Mouse (Mus musculus) lung, postnatal 10 days (tissue): ENCODE data around the gene Itga5.

Experiments
- DNase-seq: peaks from one replicate; pipeline ENCODE4 v3.0.0; 2021

The Itga5 gene

DNA sequence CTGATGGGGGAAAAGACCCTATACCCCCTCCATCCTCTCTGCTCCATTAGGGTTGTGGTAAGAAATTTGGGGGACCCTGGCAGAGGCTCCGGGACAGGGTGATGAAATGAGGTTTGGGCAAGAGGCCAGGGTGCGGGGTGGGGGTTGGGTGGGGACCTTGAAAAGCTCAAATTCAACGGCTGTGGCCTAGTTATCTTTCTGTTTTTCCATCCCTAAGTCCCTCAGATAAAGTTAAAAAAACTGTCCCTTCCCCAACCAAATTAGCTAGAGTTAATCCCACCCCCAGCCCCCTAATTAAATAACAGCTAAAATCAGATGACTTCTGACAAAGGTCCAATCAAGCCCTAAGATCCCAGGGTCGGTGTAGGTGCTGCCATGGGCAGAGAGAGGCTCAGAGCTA, 1.8 kb downstream of the Itga5 start:
- DNase-seq: no peak

DNA sequence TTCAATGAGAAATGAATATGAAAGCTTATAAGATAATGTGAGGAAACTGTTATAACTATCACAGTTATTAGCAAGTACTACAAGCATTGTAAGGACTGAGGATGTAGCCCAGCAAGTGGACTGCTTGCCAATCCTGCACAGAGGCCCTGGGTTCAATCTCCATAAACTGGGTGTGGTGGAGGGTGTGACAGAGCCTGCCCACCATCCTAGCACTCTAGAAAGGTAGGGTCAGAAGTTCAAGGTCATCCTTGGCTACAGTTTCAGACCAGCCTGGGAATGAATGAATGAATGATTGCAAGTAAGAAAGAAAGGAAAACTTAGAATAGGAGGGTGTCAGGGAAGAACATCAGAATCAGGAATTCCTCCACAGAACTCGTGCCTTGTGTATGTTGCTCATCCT, 2.8 kb downstream of the Itga5 start:
- DNase-seq: no peak

DNA sequence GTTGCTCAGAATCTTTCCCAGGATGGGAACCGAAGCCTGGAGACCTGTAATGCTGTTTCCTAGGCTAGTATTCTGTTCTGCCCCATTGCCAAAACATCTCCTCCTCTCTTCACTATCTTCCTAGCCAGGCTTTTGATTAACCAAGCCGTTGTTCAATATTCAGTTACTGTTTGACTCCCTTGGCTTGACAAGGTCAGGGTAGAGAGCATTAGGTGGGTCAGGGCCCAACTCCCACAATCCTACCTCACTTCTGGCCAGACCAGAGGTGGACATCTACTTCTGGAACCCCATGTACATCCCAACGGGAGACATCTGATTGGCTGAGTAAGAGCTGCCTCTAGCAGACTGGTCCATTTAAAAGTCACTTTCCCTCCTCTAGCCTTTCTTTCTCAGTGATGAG, 3.6 kb downstream of the Itga5 start:
- no peak for DNase-seq

DNA sequence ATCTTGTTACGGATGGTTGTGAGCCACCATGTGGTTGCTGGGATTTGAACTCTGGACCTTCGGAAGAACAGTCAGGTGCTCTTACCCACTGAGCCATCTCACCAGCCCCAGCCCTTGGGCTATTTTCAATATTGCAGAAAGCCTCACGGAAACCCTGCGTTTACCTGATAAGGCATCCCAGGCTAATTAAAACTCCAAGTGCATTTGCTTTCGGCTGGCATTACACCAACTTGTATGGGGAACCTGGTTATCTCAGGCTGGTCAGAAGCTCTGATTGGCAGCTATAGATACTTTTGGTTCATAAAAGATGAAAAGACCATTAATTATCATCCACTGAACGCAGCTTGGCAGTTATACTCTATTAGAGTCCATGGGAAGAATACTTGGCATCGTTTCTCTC, 4.2 kb downstream of the Itga5 start:
- DNase-seq: no peak

DNA sequence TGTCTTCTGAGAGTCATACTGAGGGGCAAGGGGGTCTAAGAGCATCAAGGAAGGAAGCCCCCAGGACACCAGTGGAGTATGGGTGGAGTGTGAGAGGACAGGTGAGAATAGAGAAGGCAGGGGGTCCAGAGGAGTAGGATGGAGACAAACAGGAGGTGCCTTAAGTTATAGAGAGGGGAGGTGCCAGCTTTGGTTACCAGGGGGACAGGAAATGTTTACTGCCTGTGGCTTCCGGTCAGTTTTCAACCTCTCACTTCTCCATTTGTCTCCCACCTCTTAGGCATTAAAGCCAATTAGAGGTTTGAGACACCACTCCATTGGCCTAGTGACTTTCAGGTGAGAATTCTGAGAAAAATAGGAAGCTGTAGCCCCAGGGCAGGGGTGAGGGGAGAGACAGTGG, 5.3 kb downstream of the Itga5 start:
- no peak for DNase-seq

DNA sequence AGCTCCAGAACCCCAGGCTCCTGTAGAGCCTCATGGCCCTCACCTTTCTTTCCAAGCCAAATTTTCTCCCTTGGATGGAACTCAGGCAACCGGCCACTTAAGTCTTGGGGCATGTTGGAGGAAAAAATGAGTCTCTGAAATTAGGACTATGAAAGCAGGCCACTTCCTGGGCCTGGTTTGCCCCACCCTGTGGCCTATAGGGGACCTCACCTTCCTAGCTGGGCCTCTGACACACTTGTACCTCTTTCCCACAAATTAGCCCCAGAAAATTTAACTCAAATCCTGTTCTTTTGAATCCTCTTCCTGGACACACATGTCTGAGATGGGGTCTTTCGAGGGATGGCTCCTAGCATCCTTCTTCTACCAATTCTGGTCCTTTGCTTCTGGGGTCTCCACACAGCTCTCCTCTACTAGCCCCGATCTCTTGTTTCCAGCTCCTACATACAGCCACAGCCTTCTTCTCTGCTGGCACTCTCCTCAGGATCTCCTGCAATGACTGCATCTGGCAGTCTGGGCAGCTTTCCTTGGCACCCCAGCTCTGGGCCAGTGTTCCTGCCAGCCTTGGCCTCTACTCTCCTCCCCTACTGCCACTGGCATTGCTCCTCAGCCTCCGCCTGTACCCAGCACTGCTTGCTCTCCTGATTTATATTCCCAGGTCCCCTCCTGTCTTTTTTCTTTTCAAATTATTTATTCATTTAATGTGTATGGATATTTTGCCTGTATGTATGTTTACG, 6.5 kb downstream of the Itga5 start:
- DNase-seq: no peak

DNA sequence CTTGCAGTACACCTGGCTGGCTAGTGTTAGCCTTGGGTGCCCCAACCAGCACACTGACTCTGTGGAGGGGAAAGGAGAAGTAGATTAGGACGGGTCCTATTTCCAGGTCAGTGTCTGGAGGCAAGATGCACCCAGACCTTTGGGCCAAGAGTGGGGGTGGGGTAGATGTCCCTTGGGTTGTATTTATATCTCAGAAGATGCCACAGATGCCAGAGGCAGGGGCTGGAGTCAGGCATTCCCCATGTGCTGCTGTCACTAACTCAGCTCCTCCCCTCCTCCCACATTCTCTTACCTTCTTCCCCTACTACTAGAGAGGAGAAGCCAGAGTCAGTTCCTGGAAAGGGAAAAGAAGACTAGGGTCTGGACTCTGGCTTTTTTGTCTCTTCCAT, 7.4 kb downstream of the Itga5 start:
- no peak for DNase-seq

DNA sequence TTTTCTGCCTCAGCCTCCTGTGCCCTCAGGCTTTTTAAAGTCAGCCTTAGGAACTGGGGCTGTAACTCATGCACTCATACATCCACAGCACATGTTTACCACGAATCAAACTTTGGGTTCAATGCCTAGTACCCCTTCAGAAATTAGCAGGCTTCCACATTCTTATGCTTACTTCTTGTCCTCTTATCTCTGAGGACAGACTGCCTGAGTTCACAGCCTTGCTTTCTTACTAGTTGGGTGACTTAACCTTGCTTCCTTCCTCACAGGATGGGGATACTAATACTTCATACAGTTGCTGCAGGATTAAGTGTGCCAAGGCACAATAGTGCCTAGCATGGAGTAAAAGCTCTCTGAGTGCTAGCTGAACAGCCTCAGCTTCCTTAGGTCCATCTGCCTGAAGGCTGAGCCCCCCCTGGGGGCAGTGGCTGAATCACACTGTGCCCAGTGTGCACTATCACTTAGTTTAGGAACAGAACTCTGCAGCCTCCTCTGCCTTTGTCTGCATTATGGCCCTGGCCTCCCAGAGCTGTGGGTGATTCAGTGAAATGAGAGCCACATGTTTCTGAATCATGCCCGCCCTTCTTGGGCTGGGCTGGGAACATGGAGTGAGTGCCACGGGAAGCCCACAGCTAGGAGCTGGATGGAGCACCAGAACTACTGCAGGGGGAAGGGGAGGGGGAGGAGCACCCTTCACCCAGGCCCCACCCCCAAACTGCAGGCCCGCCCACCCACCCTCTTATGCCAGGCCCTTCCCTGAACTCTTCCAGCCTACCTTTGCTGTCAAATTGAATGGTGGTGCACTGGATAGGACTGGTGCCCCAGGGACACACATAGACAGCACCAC, 8.1 kb downstream of the Itga5 start:
- DNase-seq: no peak

DNA sequence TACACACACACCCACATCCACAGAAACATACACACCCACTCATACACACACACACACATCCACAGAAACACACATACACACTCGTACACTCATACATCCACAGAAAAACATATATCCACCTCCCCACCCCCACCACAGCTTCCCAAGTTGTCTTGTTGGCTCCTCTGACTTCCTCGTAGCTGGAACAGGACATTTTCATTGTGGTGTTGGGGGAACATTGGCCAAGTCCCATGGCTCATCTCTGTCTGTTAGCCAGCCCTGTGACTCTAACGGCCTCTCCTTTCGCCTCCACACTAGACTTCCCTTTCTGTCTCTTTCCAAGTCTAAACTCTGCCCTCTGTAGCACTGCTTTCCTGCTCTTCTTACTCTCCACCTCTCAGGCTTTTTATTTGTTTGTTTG, 8.7 kb downstream of the Itga5 start:
- no peak for DNase-seq

DNA sequence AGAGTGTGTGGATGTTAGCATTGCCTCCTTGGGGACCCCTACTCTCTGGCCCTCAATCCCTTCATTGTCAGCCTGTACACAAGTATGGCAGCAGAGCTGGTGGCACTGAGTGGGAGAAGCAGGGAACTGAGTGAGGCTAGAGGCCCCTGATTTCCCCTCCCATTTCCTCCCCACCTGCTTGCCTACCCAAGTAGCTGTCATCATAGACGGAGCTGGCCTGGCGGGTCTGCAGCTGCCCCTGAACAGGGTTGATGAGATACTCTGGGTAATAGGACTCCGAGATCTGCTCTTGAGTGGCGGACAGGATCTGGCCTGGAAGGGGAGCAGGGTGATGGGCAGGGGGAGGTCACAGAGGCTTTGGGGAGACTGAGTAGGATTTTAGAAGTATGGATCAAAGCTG, 10.4 kb downstream of the Itga5 start:
- DNase-seq: no peak

DNA sequence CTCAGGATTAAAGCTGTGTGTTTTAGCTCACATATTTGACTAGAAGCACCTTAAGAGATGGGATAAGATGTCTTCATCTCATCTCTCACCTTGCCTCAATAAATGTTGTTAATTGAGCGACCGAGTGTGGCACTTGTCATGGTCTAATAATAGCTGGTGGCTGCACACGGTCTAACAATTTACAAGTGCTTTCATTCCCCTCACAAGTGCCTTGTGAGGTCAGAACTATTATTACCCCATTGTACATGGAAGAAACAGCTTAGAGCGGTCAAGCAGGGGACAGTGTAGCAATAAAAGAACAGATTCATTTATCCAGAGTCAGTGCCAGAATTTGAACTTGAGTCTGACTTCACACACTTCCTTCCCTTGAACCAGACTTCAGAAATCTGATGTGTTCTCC, 11.1 kb downstream of the Itga5 start:
- DNase-seq: no peak

DNA sequence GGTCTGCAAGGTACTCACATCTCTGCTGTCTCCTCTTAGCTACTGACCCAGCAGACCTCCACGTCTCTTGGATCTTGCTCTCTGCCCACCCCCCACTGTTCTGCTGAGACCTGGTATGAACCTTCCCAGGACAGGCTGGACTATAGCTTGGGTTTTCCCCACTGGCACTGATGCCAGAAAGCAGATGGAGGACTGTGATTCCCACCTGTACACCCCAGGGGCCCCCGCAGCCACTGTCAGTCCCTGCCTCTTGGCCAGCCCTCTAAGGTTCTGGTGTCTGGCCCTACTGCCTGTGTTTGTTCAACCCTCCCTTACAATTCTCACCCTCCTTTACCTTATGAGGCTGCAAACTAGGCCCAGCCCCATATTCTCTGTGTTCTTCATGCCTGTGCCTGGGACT, 11.9 kb downstream of the Itga5 start:
- no peak for DNase-seq

DNA sequence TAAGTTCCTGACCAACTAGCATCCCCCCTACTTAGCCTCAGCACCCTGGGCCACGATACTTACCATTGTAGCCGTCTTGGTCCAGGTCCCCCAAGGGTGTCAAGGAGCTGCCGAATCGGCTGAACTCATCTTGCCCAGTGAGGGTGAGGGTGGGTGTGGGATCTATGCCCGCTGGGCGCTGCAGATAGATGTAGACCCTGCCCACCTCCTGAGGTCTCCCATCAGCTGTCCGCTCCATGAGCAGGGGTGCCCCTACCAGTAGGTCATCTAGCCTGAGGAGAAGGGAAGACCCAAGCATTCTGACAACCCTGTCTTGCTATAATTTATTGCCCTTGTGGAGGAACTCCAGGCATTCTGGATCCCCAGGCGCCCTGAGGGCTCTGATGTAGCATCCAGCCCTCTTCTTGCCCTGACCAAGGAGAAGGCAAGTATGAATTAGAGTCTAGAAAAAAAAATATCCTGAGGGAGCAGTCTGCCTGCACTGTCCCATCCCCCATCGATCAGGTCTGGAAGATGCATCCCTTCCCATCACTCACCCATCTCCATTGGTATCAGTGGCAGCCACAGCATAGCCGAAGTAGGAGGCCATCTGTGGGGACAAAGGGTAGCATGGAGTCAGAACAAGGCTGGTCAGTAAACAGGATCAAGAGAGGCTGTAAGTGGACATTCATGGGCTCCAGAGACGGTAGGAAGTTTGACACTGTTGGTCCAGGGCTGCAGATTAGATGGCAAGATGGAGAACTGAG, 12.9 kb downstream of the Itga5 start:
- DNase-seq: no peak

DNA sequence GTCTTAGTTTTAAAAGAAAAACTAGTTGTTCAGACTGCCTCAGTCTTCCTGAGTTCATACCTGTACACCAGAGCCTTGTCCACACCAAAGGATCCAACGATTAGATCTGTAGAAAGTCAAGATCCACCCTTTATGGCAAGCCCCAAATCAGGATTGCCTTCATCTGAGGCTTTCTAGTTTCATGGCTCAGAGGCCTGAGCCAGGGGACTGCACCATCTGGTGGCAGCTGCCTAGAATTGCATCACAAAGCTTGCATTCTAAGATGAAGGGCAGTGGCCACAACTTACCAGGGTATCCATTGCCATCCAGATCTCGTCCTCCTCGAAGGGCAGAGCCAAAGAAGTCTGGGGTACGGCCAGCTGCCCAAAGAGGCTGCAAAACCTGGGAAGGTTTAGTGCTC, 13.7 kb downstream of the Itga5 start:
- peak; percentile 67 for DNase-seq

DNA sequence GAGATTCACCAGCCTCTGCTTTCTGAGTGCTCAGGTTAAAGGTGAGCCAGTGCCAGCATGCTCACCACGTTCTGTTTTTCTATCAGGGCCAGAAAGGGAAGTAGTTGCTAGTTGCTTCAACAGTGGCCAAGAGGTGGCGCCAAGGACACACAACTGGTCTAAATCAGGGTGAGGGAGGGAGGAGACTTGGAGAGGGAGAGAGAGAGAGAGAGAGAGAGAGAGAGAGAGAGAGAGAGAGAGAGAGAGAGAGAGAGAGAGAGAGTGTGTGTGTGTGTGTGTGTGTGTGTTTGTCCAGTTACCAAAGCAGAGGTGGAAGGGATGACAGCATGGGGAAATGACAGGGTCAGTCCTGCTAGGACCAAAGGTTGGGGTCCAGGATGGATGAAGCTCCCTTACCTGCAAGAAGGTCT, 19.3 kb downstream of the Itga5 start:
- peak; percentile 84 for DNase-seq

DNA sequence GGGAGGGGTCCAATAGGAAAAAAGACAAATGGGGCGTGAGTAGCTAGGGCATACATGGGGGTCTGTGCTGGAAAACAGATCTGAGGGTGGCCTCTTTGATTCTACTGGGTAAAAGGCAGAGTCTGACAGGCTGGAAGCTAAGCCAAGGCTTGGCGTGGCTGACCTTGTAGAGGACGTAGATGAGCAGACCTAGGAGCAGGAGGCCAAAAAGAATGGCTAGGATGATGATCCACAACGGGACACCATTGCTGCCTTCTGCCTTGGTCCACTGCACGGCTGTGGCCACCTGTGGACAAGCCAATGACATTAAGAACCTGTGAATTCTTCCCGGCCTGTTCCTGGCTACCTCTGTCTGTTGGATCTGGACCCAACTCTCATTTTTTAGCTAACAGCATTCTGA, 20.8 kb downstream of the Itga5 start:
- no peak for DNase-seq

DNA sequence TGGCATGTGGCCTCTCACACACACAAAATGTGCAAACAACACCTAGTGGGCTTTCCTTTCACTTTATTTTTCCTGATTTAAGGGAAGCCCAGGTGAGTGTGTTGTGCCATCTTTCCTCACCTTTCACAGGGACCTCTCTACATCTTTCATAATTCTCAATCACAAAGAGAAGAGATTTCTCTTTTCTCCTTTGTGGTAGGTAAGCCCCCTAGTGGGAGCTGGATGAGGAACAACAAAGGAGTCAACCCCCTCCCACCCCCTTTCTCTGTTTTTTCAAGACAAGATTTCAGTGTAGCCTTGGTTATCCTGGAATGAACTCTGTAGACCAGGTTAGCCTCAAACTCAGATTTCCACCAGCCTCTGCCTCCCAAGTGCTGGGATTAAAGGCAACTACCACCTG, 23.0 kb downstream of the Itga5 start:
- no peak for DNase-seq

DNA sequence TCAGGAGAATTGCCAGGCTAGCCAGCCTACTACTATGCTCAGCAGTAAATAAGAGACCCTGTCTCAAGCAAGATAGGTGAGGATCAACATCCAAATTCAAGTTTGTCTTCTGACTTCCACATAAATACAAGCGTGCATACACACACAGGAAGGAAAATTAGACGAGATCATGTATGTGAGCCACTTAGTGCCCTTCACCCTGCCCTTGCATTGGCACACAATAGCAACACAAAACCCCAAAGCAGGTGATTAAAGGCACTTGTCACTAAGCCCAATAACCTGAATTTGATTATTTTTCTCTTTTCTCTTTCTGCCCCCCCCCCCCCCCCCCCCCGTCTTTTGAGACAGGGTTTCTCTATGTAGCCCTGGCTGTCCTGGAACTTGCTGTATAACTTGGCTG, 23.6 kb downstream of the Itga5 start:
- DNase-seq: no peak

DNA sequence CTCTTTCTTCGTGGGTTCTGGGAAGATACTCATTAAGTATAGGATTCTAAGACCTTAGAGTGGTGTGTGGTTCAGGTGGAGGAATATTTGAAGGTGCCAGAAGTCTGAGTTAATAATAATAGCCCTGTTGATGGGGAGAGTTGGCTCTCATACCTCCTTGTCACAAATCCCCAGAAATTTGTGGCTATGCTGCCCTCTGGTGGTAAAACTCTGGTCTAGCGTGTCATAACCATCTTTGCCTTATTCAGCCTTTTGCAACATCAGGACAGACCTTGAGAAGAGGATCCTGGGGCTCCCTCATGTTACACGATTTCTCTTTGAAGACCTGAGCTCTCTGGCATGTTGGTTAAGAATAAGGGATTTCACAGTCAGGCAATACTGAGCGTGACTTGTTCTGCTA, 24.1 kb downstream of the Itga5 start:
- peak; percentile 86 for DNase-seq

DNA sequence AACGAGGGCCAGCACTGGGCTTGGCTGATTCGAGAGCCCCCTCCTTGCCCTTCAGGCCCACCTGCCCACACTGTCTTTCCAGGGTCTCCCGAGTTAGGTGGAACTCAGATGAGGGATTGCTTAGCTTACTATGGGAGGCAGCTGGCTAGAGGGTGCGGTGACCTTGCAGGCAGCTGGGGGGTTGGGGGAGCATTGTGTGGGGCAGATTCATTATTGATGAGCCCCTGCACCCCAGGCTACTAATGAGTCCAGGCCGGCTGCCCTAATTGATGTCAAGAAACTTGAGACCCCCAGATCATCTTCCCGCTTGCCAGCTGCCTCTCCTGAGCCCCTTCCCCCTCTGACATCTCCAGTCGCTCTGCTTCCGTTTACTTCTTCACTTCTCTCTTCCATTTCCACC, 25.0 kb downstream of the Itga5 start:
- DNase-seq: no peak

DNA sequence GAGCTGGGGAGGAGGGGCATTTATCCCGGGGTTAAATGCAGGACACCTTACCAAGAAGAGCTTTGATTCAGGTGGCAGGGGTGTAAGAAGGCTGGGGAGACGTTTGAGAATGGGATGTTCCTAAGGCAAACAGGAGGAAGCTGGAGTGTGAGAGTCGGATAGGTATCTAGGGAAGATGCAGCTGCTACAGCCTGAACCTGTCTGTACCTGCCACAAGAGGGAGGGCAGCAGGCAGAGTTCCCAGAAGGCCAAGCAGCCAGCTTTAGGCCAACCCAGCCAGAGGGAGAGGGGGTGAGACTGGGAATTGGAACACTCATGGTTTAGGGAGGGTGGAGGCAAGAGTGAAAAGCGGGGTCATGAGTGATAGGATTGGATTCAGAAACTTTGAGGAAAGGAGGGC, 25.8 kb downstream of the Itga5 start:
- no peak for DNase-seq

DNA sequence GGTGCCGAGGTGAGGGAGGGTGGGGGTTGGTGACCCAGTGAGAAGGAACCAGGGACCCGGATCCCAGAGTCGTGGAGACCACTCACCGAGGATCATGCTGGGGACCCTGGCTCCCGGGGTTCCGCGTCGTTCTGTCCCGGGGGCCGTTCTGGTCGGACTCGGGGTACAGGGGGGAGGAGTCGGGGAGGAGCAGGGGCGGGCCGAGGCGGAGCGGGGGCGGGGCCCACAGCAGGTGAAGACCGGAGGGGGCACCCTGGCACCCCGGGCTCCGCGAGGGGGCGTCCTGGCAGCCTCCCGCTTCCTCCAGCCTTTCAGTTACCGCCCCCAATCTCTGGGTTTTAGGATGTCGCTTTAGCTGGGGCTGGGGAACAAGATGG, 26.6 kb downstream of the Itga5 start, which contains the start of gene Zfp385a:
Zfp385a (minus strand) TSS at position 133 of the 377 bp plus-strand sequence.
- DNase-seq: no peak

DNA sequence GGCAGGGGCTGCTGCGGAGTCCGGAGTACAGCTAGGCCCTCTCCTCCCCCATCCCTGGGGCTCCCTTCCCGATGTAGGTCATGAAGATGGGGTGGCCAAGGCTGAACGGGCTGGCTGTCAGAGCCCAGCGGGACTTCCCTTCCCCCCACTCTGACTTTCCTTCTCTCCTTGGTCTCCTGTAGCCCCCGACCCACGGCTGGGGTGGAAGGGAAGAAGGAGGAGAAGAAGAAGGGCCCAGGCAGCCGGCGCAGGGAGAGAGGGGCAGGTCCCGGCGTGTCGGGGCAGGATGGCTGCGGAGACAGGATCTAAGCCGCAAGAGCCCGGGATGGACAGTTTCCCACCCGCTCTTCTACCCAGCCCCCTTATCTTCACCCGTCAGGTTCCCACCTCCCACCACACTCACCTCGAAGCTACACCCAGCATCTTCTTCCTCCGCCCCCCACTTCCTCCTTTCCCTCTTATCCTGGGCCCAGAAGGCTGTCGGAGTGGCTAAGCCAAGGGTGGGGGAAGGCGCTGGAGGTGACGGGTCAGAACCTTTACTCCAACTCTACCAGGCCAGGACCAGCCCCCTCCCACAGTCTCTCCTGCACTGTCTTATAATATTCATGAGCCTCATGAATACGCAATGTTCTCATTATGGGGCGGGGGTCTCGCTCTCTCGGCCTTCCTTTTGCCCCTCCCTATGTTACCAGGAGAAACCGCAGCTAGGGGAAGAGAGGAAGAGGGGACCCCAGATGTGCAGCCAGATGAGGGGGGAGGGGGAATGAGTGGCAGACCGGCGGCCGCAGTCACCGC, 27.2 kb downstream of the Itga5 start:
- DNase-seq: no peak
